Mouse (Mus musculus): ENCODE measurements around the gene 5730409E04Rik. TPM values are rescaled to one million over a fixed set of nuclear protein-coding genes. Genes with fewer than 3 reads are reported as not detected.

Gene 5730409E04Rik
- 0.07 TPM in 1 of 2 replicates, not detected in the other for polyA plus RNA-seq (2012; ENCODE audit: insufficient read depth, low replicate concordance)

GRCm38 (mm10) chr4:126609606-126610181 lies at the start of gene 5730409E04Rik:
Gene 5730409E04Rik, plus strand, starts transcription at chr4:126609818.
- Histone ChIP-seq H3K9me3 (no peaks in the 10 kb centered on the region), H3K4me3 (replicated peaks) (peak within 1 kb of the TSS; percentile 84), H3K27me3 (replicated peaks) (peaks cover 39% of the 10 kb centered on the region), H3K36me3 (replicated peaks; ENCODE audit: low read length) (no peaks in the 10 kb centered on the region), H3K4me1 (peaks cover 7% of the 10 kb centered on the region)
- no peak for TF ChIP-seq FLI1 (IDR thresholded peaks at IDR 0.05; ENCODE audit: low read length)
- TF ChIP-seq GATA1 (IDR thresholded peaks at IDR 0.05; ENCODE audit: borderline replicate concordance, low read length), result no peak

GRCm38 (mm10) chr4:126563798-126564197 lies 45.8 kb upstream of the 5730409E04Rik start:
- Histone ChIP-seq H3K4me3 (replicated peaks) (no peak overlapping the region), H3K9me3 (no peaks in the 10 kb centered on the region), H3K36me3 (replicated peaks; ENCODE audit: low read length) (peaks cover 78% of the 10 kb centered on the region), H3K27me3 (replicated peaks) (no peaks in the 10 kb centered on the region), H3K4me1 (peaks cover 3% of the 10 kb centered on the region; the same call in 1 of the 2 replicates)
- TF ChIP-seq FLI1 (IDR thresholded peaks at IDR 0.05; ENCODE audit: low read length) (no peak), GATA1 (IDR thresholded peaks at IDR 0.05; ENCODE audit: borderline replicate concordance, low read length) (no peak)

- Histone ChIP-seq H3K4me1 (peaks cover 5% of the 10 kb centered on the region), H3K27me3 (replicated peaks) (no peaks in the 10 kb centered on the region), H3K9me3 (no peaks in the 10 kb centered on the region), H3K4me3 (replicated peaks) (no peak overlapping the region), H3K36me3 (replicated peaks; ENCODE audit: low read length) (peaks cover 91% of the 10 kb centered on the region)
- TF ChIP-seq GATA1 (IDR thresholded peaks at IDR 0.05; ENCODE audit: borderline replicate concordance, low read length), result no peak
- no peak for TF ChIP-seq FLI1 (IDR thresholded peaks at IDR 0.05; ENCODE audit: low read length)
Observed at GRCm38 (mm10) chr4:126567243-126567642, 42.4 kb upstream of the 5730409E04Rik start.

GRCm38 (mm10) chr4:126569783-126570182 lies 39.8 kb upstream of the 5730409E04Rik start:
- no peaks in the 10 kb centered on the region for H3K27me3 ChIP-seq (replicated peaks)
- TF ChIP-seq FLI1 (IDR thresholded peaks at IDR 0.05; ENCODE audit: low read length), result no peak
- peaks cover 95% of the 10 kb centered on the region for H3K36me3 ChIP-seq (replicated peaks; ENCODE audit: low read length)
- H3K9me3 ChIP-seq, result peaks cover 9% of the 10 kb centered on the region
- peaks cover 18% of the 10 kb centered on the region for H3K4me1 ChIP-seq
- no peak overlapping the region for H3K4me3 ChIP-seq (replicated peaks)

GRCm38 (mm10) chr4:126576281-126576680 lies 33.3 kb upstream of the 5730409E04Rik start:
- no peaks in the 10 kb centered on the region for H3K27me3 ChIP-seq (replicated peaks)
- no peak overlapping the region for H3K4me3 ChIP-seq (replicated peaks)
- H3K9me3 ChIP-seq, result peaks cover 9% of the 10 kb centered on the region
- H3K36me3 ChIP-seq (replicated peaks; ENCODE audit: low read length), result peaks cover 98% of the 10 kb centered on the region
- peaks cover 18% of the 10 kb centered on the region for H3K4me1 ChIP-seq
- no peak for TF ChIP-seq FLI1 (IDR thresholded peaks at IDR 0.05; ENCODE audit: low read length)
- no peak for TF ChIP-seq GATA1 (IDR thresholded peaks at IDR 0.05; ENCODE audit: borderline replicate concordance, low read length)

- H3K9me3 ChIP-seq, result peaks cover 9% of the 10 kb centered on the region
- H3K27me3 ChIP-seq (replicated peaks), result no peaks in the 10 kb centered on the region
- peaks cover 6% of the 10 kb centered on the region; the same call in 1 of the 2 replicates for H3K4me1 ChIP-seq
- no peak for TF ChIP-seq FLI1 (IDR thresholded peaks at IDR 0.05; ENCODE audit: low read length)
- peaks cover 95% of the 10 kb centered on the region for H3K36me3 ChIP-seq (replicated peaks; ENCODE audit: low read length)
- no peak overlapping the region for H3K4me3 ChIP-seq (replicated peaks)
Observed at GRCm38 (mm10) chr4:126577920-126578319, 31.7 kb upstream of the 5730409E04Rik start.

- no peak overlapping the region for H3K4me3 ChIP-seq (replicated peaks)
- TF ChIP-seq GATA1 (IDR thresholded peaks at IDR 0.05; ENCODE audit: borderline replicate concordance, low read length), result no peak
- TF ChIP-seq FLI1 (IDR thresholded peaks at IDR 0.05; ENCODE audit: low read length), result no peak
- no peaks in the 10 kb centered on the region for H3K27me3 ChIP-seq (replicated peaks)
- H3K9me3 ChIP-seq, result peaks cover 7% of the 10 kb centered on the region
- peaks cover 2% of the 10 kb centered on the region; the same call in 1 of the 2 replicates for H3K4me1 ChIP-seq
- peaks cover 94% of the 10 kb centered on the region for H3K36me3 ChIP-seq (replicated peaks; ENCODE audit: low read length)
Observed at GRCm38 (mm10) chr4:126579077-126579476, 30.5 kb upstream of the 5730409E04Rik start.

GRCm38 (mm10) chr4:126585739-126586138 lies 23.9 kb upstream of the 5730409E04Rik start:
- Histone ChIP-seq H3K4me3 (replicated peaks) (no peak overlapping the region), H3K4me1 (no peaks in the 10 kb centered on the region), H3K9me3 (peaks cover 7% of the 10 kb centered on the region), H3K27me3 (replicated peaks) (no peaks in the 10 kb centered on the region), H3K36me3 (replicated peaks; ENCODE audit: low read length) (peaks cover 79% of the 10 kb centered on the region)
- TF ChIP-seq GATA1 (IDR thresholded peaks at IDR 0.05; ENCODE audit: borderline replicate concordance, low read length) (no peak), FLI1 (IDR thresholded peaks at IDR 0.05; ENCODE audit: low read length) (no peak)

- TF ChIP-seq FLI1 (IDR thresholded peaks at IDR 0.05; ENCODE audit: low read length) (no peak), GATA1 (IDR thresholded peaks at IDR 0.05; ENCODE audit: borderline replicate concordance, low read length) (no peak)
- Histone ChIP-seq H3K27me3 (replicated peaks) (no peaks in the 10 kb centered on the region), H3K4me3 (replicated peaks) (no peak overlapping the region), H3K9me3 (peaks cover 5% of the 10 kb centered on the region), H3K4me1 (no peaks in the 10 kb centered on the region), H3K36me3 (replicated peaks; ENCODE audit: low read length) (peaks cover 65% of the 10 kb centered on the region)
Observed at GRCm38 (mm10) chr4:126592039-126592438, 17.6 kb upstream of the 5730409E04Rik start.

GRCm38 (mm10) chr4:126599971-126600754 lies 9.5 kb upstream of the 5730409E04Rik start:
- Histone ChIP-seq H3K9me3 (no peaks in the 10 kb centered on the region), H3K4me1 (peaks cover 22% of the 10 kb centered on the region), H3K27me3 (replicated peaks) (peaks cover 13% of the 10 kb centered on the region), H3K4me3 (replicated peaks) (no peak overlapping the region), H3K36me3 (replicated peaks; ENCODE audit: low read length) (no peaks in the 10 kb centered on the region)
- no peak for TF ChIP-seq GATA1 (IDR thresholded peaks at IDR 0.05; ENCODE audit: borderline replicate concordance, low read length)
- no peak for TF ChIP-seq FLI1 (IDR thresholded peaks at IDR 0.05; ENCODE audit: low read length)

Measured in megakaryocyte, embryonic 14.5 days (primary cell).